Mouse (Mus musculus) neural tube, embryonic 12.5 days (tissue): ENCODE data around the gene Olfr320. TPM values are rescaled to one million over a fixed set of nuclear protein-coding genes. Genes with fewer than 3 reads are reported as not detected.

ENCODE experiments used
- ATAC-seq: fragments of 200-750 bp; cut with Nextera tagmentation; 2 replicates; pipeline ENCODE4 v1.8.0; 2017; ENCODE audit warnings: low read depth, mild to moderate bottlenecking, moderate TSS enrichment, moderate library complexity; ENCODE audit not compliant: low FRiP score
- H3K27ac ChIP-seq: fragments of 300-500 bp; sonication (generic); 2 replicates; pipeline ENCODE4 v1.5.1; 2016
- H3K27me3 ChIP-seq: fragments of 300-500 bp; sonication (generic); replicated peaks from 2 replicates; pipeline ENCODE4 v1.6.1; 2016; ENCODE audit warnings: mild to moderate bottlenecking
- H3K36me3 ChIP-seq: fragments of 300-500 bp; sonication (generic); 2 replicates; pipeline ENCODE4 v1.6.1; 2016; ENCODE audit warnings: mild to moderate bottlenecking
- H3K4me1 ChIP-seq: fragments of 300-500 bp; sonication (generic); 2 replicates; pipeline ENCODE4 v1.6.1; 2016
- H3K4me2 ChIP-seq: fragments of 300-500 bp; sonication (generic); replicated peaks from 2 replicates; pipeline ENCODE4 v1.6.1; 2016; ENCODE audit warnings: mild to moderate bottlenecking
- H3K4me3 ChIP-seq: fragments of 300-500 bp; sonication (generic); 2 replicates; pipeline ENCODE4 v1.5.1; 2016
- H3K9ac ChIP-seq: fragments of 300-500 bp; sonication (generic); 2 replicates; pipeline ENCODE4 v1.6.1; 2016; ENCODE audit warnings: mild to moderate bottlenecking
- H3K9me3 ChIP-seq: fragments of 300-500 bp; sonication (generic); 2 replicates; pipeline ENCODE4 v1.6.1; 2016; ENCODE audit warnings: mild to moderate bottlenecking
- WGBS: fragments of 180-500 bp; shearing (Covaris S2); methylation state at CpG from one replicate; pipeline ENCODE4 v1.1.7; 2016; 5-methylcytosine and 5-hydroxymethylcytosine counted together
- polyA plus RNA-seq: library from polyadenylated mRNA; unstranded; fragments of >200 nt; fragmentation: Nextera tagmentation; extraction: Ambion mirVana; gene quantifications from 2 replicates; pipeline ENCODE4 v1.2.1, GENCODE M21; 2016

Gene Olfr320
- polyA plus RNA-seq: not detected in 2 replicates

DNA sequence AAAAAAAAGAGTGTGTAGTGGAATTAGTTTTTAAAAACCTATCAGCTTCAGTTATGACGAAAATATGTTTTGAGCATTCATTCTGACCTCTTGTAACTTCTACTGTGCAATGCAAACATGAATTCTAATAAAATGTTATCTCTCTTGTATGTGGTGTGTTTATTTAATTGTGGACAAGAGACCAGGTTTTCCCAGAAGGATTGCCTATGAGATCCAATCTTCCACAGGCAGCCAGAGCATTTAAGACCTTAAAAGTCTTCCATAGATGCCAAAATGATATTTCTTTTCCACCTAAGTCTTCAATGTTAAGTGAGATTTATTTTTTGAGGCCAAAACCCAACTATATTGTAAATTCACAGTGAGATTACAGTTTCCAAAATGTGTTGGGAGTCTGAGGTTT is at the start of gene Olfr320:
TSS of gene Olfr320 (plus strand) at position 301 of the 400 bp plus-strand sequence.
- WGBS: 90% methylated on average over 1 of the region's 1 CpGs
- Histone ChIP-seq H3K4me2 (no peak within 1 kb of the TSS), H3K4me3 (no peak within 1 kb of the TSS), H3K27ac (no peak within 1 kb of the TSS), H3K9me3 (no peaks in the 10 kb centered on the region), H3K27me3 (no peaks in the 10 kb centered on the region), H3K36me3 (no peaks in the 10 kb centered on the region), H3K4me1 (no peaks in the 10 kb centered on the region), H3K9ac (no peak within 1 kb of the TSS)
- no peak for ATAC-seq

DNA sequence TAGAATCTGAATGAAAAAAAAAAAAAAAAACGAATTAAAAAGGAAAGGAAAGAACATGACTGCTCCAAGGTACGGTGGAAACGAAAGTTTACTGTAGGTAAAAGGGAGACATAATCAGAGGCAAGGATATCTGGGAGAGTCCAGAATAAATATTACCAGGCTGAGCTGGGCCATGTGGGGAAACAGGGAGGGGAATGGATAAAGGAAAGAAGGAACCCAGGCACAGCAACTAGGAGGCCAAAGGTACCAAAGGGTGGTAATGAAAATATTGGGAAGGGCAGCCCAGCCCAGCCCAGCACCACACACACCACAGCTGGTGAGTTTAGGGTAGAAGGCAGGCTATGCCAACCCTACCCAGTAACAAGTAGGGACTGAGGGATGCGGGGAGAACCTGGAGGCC is 46.0 kb upstream of the Olfr320 start:
- 57% methylated on average over 4 of the region's 4 CpGs for WGBS
- Histone ChIP-seq H3K27me3 (no peaks in the 10 kb centered on the region; the same call in 1 of the 2 replicates), H3K9ac (no peak overlapping the region), H3K9me3 (no peaks in the 10 kb centered on the region), H3K4me2 (no peak overlapping the region), H3K27ac (no peak overlapping the region), H3K4me1 (no peaks in the 10 kb centered on the region), H3K4me3 (no peak overlapping the region), H3K36me3 (no peaks in the 10 kb centered on the region)
- ATAC-seq: no peak

DNA sequence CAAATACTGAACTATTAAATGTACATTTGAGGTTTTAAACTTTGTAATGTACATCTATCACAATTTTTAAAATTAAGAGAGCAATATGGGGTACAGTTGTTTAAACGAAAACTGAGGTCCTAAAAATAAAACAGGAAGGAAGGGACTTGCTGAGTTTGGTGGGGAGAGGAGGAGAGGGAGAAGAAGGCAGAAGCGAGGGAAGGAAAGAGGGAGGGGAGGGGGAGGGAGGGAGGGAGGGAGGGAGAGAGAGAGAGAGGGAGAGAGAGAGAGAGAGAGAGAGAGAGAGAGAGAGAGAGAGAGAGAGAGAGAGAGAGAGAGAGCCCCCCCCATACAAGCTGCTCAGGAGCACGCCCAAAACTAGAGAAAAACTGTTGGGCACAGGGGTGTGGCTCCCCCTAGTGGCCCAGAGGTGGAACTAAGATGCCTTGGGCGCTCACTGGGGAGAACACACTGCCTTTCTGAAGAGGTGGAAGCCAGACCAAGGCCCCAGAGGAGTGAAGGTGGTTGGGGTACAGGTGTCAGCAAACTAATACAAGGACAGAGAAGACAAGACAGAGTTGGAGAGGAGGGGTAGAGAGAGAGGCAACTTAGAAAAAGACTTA is 44.4 kb upstream of the Olfr320 start:
- H3K4me3 ChIP-seq: no peak overlapping the region
- 0 out of 2 replicates have a peak, but pooled peaks have one; percentile 33 for ATAC-seq
- no peaks in the 10 kb centered on the region for H3K36me3 ChIP-seq
- H3K27me3 ChIP-seq: peaks cover 10% of the 10 kb centered on the region
- no peak overlapping the region for H3K4me2 ChIP-seq
- peaks cover 9% of the 10 kb centered on the region for H3K4me1 ChIP-seq
- 33% methylated on average over 4 of the region's 4 CpGs for WGBS
- no peak overlapping the region for H3K9ac ChIP-seq
- no peaks in the 10 kb centered on the region for H3K9me3 ChIP-seq
- no peak overlapping the region for H3K27ac ChIP-seq

DNA sequence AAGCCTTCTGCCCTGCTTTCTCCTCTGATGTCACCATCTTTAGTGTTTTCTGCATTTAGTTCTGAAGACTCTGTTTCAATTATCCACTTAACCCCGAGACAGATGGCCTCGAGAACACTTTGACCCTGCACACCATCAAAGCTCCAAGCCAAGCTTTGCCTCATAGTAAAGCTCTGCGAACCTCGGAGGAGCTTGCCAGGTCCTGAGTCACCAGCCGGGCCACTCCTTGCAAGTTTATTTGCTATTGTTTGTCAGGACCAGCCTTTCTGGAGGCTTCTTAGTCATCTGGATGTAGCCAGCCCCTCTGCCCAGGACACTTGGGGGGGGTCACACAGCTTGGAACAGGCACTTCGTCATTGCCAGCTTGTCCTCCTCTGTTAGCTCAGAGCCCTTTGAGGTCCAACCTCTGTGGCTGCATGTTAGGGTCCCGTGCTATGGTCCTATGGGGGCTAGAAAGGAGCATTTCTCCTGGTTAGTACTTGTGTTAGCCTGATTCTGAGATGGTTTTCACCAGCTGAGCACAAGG is 42.7 kb upstream of the Olfr320 start:
- Histone ChIP-seq H3K4me3 (no peak overlapping the region), H3K4me2 (no peak overlapping the region), H3K9ac (no peak overlapping the region), H3K27me3 (peaks cover 14% of the 10 kb centered on the region), H3K36me3 (no peaks in the 10 kb centered on the region), H3K27ac (no peak overlapping the region), H3K9me3 (no peaks in the 10 kb centered on the region), H3K4me1 (peaks cover 9% of the 10 kb centered on the region)
- WGBS: 63% methylated on average over 7 of the region's 7 CpGs
- no peak for ATAC-seq

DNA sequence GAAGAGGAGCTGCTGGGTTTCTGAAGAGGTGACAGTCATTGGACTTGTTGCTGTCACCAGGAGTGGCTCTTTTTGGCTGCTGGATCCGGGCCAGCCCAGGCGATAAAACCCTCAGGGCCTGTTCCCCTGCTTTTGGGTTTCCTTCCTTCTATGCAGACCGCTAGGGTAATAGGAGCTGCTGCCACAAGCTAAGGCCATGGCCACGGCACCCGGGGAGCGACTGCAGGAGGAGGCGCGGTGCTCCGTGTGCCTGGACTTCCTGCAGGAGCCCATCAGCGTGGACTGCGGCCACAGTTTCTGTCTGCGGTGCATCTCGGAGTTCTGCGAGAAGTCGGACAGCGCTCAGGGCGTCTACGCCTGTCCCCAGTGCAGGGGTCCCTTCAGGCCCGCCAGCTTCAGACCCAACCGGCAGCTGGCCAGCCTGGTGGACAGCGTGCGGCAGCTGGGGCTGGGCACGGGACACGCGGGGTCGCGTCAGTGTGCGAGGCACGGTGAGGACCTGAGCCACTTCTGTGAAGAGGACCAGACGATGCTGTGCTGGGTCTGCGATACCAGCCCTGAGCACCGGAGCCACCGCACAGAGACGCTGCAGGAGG is 40.5 kb upstream of the Olfr320 start, which contains the start of gene Trim58:
TSS of gene Trim58 (plus strand) at position 194 of the 596 bp plus-strand sequence.
- no peak within 1 kb of the TSS for H3K27ac ChIP-seq
- H3K27me3 ChIP-seq: peaks cover 14% of the 10 kb centered on the region
- 6% methylated on average over 34 of the region's 34 CpGs for WGBS
- H3K36me3 ChIP-seq: no peaks in the 10 kb centered on the region
- no peaks in the 10 kb centered on the region for H3K9me3 ChIP-seq
- H3K9ac ChIP-seq: peak within 1 kb of the TSS; percentile 48
- ATAC-seq: no peak
- peak within 1 kb of the TSS; percentile 93 for H3K4me2 ChIP-seq
- peaks cover 9% of the 10 kb centered on the region for H3K4me1 ChIP-seq
- H3K4me3 ChIP-seq: peak within 1 kb of the TSS; percentile 43

DNA sequence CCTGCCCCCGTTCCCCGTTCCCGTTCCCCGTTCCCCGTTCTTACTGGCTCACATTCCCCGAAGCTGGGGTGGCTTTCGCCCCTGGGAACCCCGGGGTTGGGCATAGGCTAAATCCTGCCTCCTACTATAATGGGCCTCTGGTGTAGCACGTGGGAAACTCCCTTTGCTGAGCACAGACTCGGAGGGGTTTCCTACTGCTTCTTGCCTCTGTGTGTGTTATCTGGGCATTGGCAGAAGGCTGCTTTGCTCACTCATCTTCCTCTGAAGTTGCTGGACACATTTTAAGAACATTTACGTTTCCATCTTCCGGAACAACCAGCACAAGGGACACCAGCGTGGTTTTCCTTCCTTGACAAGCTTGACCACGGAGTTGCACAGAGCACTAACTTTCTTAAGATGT is 39.8 kb upstream of the Olfr320 start:
- Histone ChIP-seq H3K27ac (no peak overlapping the region), H3K9ac (peak overlapping the region; percentile 48; the same call in 1 of the 2 replicates), H3K9me3 (no peaks in the 10 kb centered on the region), H3K36me3 (no peaks in the 10 kb centered on the region), H3K4me3 (0 out of 2 replicates have a peak overlapping the region, but pooled peaks have one; percentile 43), H3K4me1 (peaks cover 9% of the 10 kb centered on the region), H3K27me3 (peaks cover 14% of the 10 kb centered on the region), H3K4me2 (peak overlapping the region; percentile 93)
- WGBS: 34% methylated on average over 14 of the region's 14 CpGs
- ATAC-seq: no peak

DNA sequence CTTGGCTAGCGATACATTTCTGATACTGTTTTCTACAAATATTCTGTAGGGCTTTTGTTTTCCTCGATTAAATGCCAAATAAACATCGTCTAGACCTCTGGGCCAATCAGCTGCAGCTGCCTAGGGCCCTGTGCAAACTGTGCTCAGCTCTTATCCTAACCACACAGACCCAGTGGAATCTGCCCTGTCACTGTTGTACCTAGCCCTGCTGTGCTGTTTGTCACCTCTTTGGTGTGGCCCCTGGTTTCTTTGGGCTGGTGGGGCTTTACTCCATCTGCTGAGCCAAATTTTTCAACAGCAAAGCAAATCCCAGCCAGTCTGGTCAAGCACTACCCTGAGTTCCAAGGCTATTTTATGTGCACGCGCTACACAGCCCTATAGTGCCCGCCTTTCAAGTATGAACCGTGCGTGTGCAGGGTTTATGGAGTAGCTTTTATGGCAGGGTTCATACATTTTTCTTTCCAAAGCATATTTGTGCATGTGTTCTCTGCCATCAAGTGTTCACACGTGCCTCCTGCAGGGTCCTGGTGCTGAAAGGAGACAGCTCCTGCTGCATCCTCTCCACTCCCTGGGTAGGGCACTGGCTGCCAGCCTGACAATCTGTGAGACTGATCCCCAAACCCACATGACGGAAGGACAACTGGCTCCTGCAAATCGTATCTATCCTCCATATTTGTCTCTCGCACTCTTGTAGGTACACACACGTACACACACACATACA is 39.1 kb upstream of the Olfr320 start:
- WGBS: 89% methylated on average over 13 of the region's 13 CpGs

DNA sequence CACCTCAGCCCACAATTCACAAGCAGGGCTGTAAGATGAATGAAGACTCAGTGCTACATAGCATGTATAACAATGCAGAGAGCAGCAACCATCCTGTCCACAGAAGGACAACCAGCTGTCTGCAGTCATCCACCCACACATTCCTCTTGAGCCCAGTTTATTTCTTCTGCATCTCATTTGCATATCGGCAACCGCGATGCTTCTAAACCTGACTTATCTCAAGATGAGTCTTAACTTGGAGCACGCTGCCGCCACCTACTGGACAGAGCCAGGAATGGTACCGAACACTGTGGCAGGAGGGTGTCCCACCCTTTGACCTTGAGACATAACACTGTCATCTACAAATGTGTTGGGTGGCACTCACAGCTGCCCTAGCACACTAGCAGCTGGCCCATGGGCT is 37.5 kb upstream of the Olfr320 start:
- ATAC-seq: no peak
- 33% methylated on average over 6 of the region's 6 CpGs for WGBS
- Histone ChIP-seq H3K9me3 (no peaks in the 10 kb centered on the region), H3K27ac (no peak overlapping the region), H3K9ac (no peak overlapping the region), H3K27me3 (peaks cover 14% of the 10 kb centered on the region), H3K4me3 (no peak overlapping the region), H3K36me3 (no peaks in the 10 kb centered on the region), H3K4me2 (no peak overlapping the region), H3K4me1 (peaks cover 9% of the 10 kb centered on the region)

More for the DNA sequence above, 39.1 kb upstream of the Olfr320 start:
- Histone ChIP-seq H3K36me3 (no peaks in the 10 kb centered on the region), H3K4me2 (no peak overlapping the region), H3K9me3 (no peaks in the 10 kb centered on the region), H3K27me3 (peaks cover 14% of the 10 kb centered on the region), H3K9ac (peak overlapping the region; percentile 21; the same call in 1 of the 2 replicates), H3K4me1 (peaks cover 9% of the 10 kb centered on the region), H3K4me3 (no peak overlapping the region), H3K27ac (no peak overlapping the region)
- ATAC-seq: no peak

DNA sequence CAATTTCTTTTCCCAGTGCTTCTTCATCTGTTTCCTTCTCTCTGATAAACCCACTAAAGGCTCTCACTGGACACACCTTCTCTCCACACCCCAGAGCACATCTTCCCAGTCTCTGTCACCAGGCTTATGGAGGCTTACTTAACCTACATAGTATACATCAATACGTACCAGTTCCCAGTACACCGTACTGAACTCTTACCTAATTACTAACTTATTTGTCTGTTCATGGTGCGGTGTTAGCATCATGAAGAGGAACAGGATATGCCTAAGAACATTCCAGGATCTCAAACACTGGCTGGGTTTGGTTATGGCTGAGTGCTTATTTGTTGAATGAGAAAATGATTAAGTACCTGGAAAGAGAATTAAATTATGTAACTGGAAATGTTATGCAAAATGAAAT is 25.7 kb upstream of the Olfr320 start:
- no peaks in the 10 kb centered on the region for H3K36me3 ChIP-seq
- no peak for ATAC-seq
- H3K27me3 ChIP-seq: no peaks in the 10 kb centered on the region
- H3K27ac ChIP-seq: no peak overlapping the region
- WGBS: 86% methylated on average over 3 of the region's 3 CpGs
- H3K9ac ChIP-seq: no peak overlapping the region
- no peak overlapping the region for H3K4me2 ChIP-seq
- H3K9me3 ChIP-seq: no peaks in the 10 kb centered on the region
- H3K4me3 ChIP-seq: no peak overlapping the region
- H3K4me1 ChIP-seq: no peaks in the 10 kb centered on the region

DNA sequence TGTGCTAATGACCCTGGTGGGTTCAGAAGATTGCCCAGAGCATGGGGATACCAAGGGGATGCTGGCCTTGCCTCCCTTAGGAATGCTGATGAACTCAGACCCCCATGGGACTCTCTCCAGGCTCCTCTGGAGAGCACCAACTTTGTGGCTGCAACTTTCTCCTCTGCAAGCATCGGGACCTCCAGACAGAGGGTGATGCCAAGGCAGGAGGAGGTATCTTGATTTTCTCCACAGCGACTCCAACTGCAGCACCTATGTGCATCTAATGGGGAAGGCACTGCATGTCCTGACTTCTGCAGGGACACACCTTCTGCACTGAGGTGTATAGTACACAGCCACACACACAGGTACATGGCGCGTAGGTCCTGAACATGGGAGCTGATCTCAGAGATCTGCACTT is 22.3 kb upstream of the Olfr320 start, which contains the start of gene Olfr322:
TSS of gene Olfr322 (plus strand) at position 187 of the 400 bp plus-strand sequence.
- ATAC-seq: no peak
- no peak within 1 kb of the TSS for H3K27ac ChIP-seq
- no peak within 1 kb of the TSS for H3K4me3 ChIP-seq
- H3K9me3 ChIP-seq: no peaks in the 10 kb centered on the region
- no peak within 1 kb of the TSS for H3K9ac ChIP-seq
- H3K4me1 ChIP-seq: no peaks in the 10 kb centered on the region
- no peaks in the 10 kb centered on the region for H3K27me3 ChIP-seq
- 88% methylated on average over 4 of the region's 4 CpGs for WGBS
- no peaks in the 10 kb centered on the region for H3K36me3 ChIP-seq
- H3K4me2 ChIP-seq: no peak within 1 kb of the TSS

DNA sequence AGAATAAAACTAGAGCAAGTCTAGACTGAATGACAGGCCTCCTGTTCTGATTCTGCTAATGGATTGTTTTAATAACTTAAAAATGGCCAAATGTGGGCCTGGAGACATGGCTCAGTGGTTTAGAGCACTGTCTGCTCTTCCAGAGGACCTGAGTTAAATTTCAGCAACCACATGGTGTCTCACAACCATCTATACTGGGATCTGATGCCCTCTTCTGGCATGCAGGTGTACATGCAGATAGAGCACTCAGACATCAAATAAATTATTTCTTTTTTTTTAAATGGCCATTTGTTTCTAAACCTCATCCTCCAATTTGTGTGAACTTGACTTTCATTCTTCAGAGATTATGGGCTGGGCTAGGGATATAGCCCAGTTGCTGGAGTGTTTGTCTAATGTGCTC is 11.6 kb upstream of the Olfr320 start:
- Histone ChIP-seq H3K27me3 (no peaks in the 10 kb centered on the region), H3K36me3 (no peaks in the 10 kb centered on the region), H3K4me3 (no peak overlapping the region), H3K4me2 (no peak overlapping the region), H3K9ac (no peak overlapping the region), H3K4me1 (no peaks in the 10 kb centered on the region), H3K9me3 (no peaks in the 10 kb centered on the region), H3K27ac (no peak overlapping the region)
- ATAC-seq: no peak

DNA sequence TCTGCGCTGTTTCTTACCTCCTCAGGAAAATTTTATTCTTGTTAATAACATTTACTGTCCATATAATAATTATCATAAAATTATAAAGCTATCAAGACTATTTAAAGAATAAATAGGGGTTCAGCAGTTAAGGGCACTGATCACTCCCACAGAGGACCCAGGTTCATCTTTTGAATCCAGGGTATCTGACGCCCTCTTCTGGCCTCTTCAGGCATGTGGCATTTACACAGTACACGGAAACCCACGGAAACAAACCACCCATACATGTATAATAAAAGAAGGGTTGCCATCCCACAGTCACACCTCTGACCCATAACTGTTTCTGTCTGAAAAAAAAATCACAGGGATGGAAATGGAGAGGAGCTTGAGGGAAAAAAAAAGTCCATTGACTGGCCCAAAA is 9.1 kb upstream of the Olfr320 start:
- H3K27ac ChIP-seq: no peak overlapping the region
- WGBS: 61% methylated on average over 4 of the region's 4 CpGs
- H3K4me3 ChIP-seq: no peak overlapping the region
- H3K4me1 ChIP-seq: no peaks in the 10 kb centered on the region
- H3K9ac ChIP-seq: no peak overlapping the region
- no peak for ATAC-seq
- H3K9me3 ChIP-seq: no peaks in the 10 kb centered on the region
- H3K36me3 ChIP-seq: no peaks in the 10 kb centered on the region
- H3K27me3 ChIP-seq: no peaks in the 10 kb centered on the region
- H3K4me2 ChIP-seq: no peak overlapping the region
